Mouse (Mus musculus) left cerebral cortex, postnatal 4 days (tissue): ENCODE data around the gene Lrrc49. TPM values are rescaled to one million over a fixed set of nuclear protein-coding genes. Genes with fewer than 3 reads are reported as not detected.

Source experiments
- DNase-seq: peaks from one replicate; pipeline ENCODE4 v3.0.0-alpha.2; 2022
- intact Hi-C: fragments of 180-260 bp; cut with DNase I; formaldehyde crosslinking; loops from one replicate; pipeline ENCODE4 v1.15.1; 2025
- total RNA-seq, 2 experiments: library from RNA; stranded (reverse); gene quantifications; 2 replicates each; pipeline ENCODE4 v1.2.3; 2021

Lrrc49 gene
- total RNA-seq, 2 experiments from 2014 or later, result 86.6 to 86.9 TPM

GRCm38 (mm10) chr9:60548182-60548581 is 139.8 kb downstream of the Lrrc49 start:
- DNase-seq, result peak; percentile 80
- intact Hi-C loops, result no loop called here

GRCm38 (mm10) chr9:60546169-60546568 is 141.8 kb downstream of the Lrrc49 start:
- intact Hi-C loops, result no loop called here
- no peak for DNase-seq

- no peak for DNase-seq
- intact Hi-C loops, result no loop called here
Measured at GRCm38 (mm10) chr9:60545361-60546096, 142.4 kb downstream of the Lrrc49 start.

GRCm38 (mm10) chr9:60543422-60544015 is 144.4 kb downstream of the Lrrc49 start:
- no peak for DNase-seq
- intact Hi-C loops, result no loop called here

GRCm38 (mm10) chr9:60530310-60530709 is 157.6 kb downstream of the Lrrc49 start:
- intact Hi-C loops, result no loop called here
- DNase-seq, result no peak

GRCm38 (mm10) chr9:60529348-60530243 is 158.4 kb downstream of the Lrrc49 start:
- intact Hi-C loops, result no loop called here
- no peak for DNase-seq

- no peak for DNase-seq
- intact Hi-C loops, result no loop called here
Measured at GRCm38 (mm10) chr9:60528269-60528668, 159.7 kb downstream of the Lrrc49 start.

GRCm38 (mm10) chr9:60527836-60528235 is 160.1 kb downstream of the Lrrc49 start:
- intact Hi-C loops, result no loop called here
- DNase-seq, result no peak

GRCm38 (mm10) chr9:60527051-60527450 is 160.9 kb downstream of the Lrrc49 start:
- intact Hi-C loops, result no loop called here

GRCm38 (mm10) chr9:60526195-60526594 is 161.8 kb downstream of the Lrrc49 start:
- no peak for DNase-seq
- intact Hi-C loops, result no loop called here

More at GRCm38 (mm10) chr9:60527051-60527450, 160.9 kb downstream of the Lrrc49 start:
- no peak for DNase-seq

- peak; percentile 52 for DNase-seq
- intact Hi-C loops, result no loop called here
Measured at GRCm38 (mm10) chr9:60521806-60522264, 166.1 kb downstream of the Lrrc49 start, which contains the start of gene Thsd4. Gene Thsd4, minus strand, starts transcription at chr9:60522046.

- DNase-seq, result no peak
- intact Hi-C loops, result no loop called here
Measured at GRCm38 (mm10) chr9:60521143-60521542, 166.8 kb downstream of the Lrrc49 start.

GRCm38 (mm10) chr9:60519601-60520000 is 168.4 kb downstream of the Lrrc49 start:
- intact Hi-C loops, result no loop called here
- DNase-seq, result no peak

Other genes starting within 250 kb of the Lrrc49 start
- gene Thsd4, start 166.1 kb downstream of the Lrrc49 start, total RNA-seq, result 10 to 100 TPM; 10.1 to 12.4 TPM
- gene Larp6, start 24.8 kb upstream of the Lrrc49 start, total RNA-seq, result 10 to 100 TPM; 29.4 to 29.5 TPM
- 10 to 100 TPM; 18.5 to 18.6 TPM for gene Uaca, start 106.4 kb upstream of the Lrrc49 start, total RNA-seq